9 mouse cellular contexts compared by ENCODE assay signal in the genomic region with DNA sequence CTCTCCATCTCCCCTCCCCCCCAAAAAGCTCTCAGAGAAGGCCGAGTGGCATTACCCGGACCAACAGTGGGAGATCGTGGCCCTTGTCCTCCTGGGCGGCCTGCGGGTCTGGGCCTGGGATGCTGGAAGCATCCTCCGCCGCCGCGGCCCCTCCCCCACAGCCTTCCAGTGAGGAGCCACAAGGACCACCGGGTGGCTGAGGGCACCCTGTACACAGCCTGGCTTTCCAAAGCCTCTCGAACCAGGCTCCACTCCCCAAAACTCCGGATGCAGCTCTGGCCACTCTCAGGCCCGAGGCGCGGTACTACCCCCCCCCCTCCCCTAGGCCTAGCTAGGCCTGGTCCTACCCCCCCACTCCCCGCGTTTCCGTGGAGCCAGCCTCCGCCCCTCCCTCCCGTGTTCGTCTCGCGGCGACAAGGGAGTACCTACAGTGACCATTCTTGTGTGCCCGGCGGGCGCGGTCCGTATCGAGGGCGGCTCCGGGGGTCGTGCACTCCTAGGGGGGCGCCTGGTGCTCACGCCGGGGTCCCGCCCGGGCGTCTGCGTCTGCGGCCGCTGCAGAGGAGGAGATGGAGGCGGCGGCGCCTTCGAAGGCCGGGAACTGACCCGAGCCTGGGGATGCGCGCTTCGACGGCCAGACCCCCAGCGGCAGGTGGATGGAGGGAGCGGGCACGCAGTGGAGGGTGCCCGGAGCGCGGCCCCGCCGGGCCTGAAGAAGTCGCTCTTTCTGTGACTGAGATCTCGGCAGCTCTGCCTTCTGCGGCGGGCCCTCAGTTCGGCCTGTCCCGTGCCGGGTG. TPM values are rescaled to one million over a fixed set of nuclear protein-coding genes. Genes with fewer than 3 reads are reported as not detected.
DNase-seq lines count a peak whose midpoint lies in the region; ATAC-seq and TF ChIP-seq lines count a peak whose summit lies in the region.
"Had no signal": no experiment of that assay in that cellular context is flagged by ENCODE, and none has a peak within 500 bp of the region (broad histone marks: within the 10 kb centered on the region; RNA-seq: fewer than 3 reads in every experiment).

No protein-coding gene starts in this region.

- TF ChIP-seq CTCF in lung, postnatal 0 days (IDR thresholded peaks at IDR 0.05) = no peak

- H3K9ac ChIP-seq in lung, postnatal 0 days (replicated peaks; ENCODE audit: low read depth) = no peak overlapping the region
- peak overlapping the region; percentile 96 for H3K9ac ChIP-seq in midbrain, embryonic 13.5 days (replicated peaks)

- DNase-seq in embryo, embryonic 10.5 days (ENCODE audit: low spot score) = peak; percentile 39
- DNase-seq in embryo, embryonic 10 days (ENCODE audit: low spot score) = no peak
- DNase-seq in lung, postnatal 0 days (ENCODE audit: low spot score) = no peak
- no peak for DNase-seq in lung, postnatal 25 days (ENCODE audit: low spot score)
- DNase-seq in hindbrain, embryonic 10.5 days (ENCODE audit: low spot score) = no peak
- no peak for DNase-seq in gastrocnemius, adult 8-10 months (ENCODE audit: low spot score in 2 of 2)
- DNase-seq in adrenal gland, adult 18-20 months (ENCODE audit: low spot score in 2 of 2) = no peak

- no peak for ATAC-seq in lung, postnatal 0 days
- ATAC-seq in midbrain, embryonic 13.5 days = peak; percentile 30

- peaks cover 47% of the 10 kb centered on the region for H3K27me3 ChIP-seq in lung, postnatal 0 days (replicated peaks; ENCODE audit: insufficient read depth, low read length)
- H3K27me3 ChIP-seq in hindbrain, embryonic 10.5 days (ENCODE audit: insufficient read depth, poor library complexity, severe bottlenecking) = peaks cover 68% of the 10 kb centered on the region
- peaks cover 7% of the 10 kb centered on the region; the same call in 1 of the 2 replicates for H3K27me3 ChIP-seq in midbrain, embryonic 13.5 days

- no peaks in the 10 kb centered on the region for H3K9me3 ChIP-seq in lung, postnatal 0 days (ENCODE audit: low read length)
- no peaks in the 10 kb centered on the region for H3K9me3 ChIP-seq in hindbrain, embryonic 10.5 days
- H3K9me3 ChIP-seq in midbrain, embryonic 13.5 days = no peaks in the 10 kb centered on the region

- peak overlapping the region; percentile 25 for H3K4me3 ChIP-seq in lung, postnatal 0 days (ENCODE audit: low read depth, low read length)
- peak overlapping the region; percentile 84 for H3K4me3 ChIP-seq in hindbrain, embryonic 10.5 days
- peak overlapping the region; percentile 99 for H3K4me3 ChIP-seq in midbrain, embryonic 13.5 days (replicated peaks)

- TF ChIP-seq EP300 in lung, postnatal 0 days (IDR thresholded peaks at IDR 0.05) = no peak

- WGBS in lung, postnatal 0 days = 5% methylated on average over 39 of the region's 67 CpGs
- WGBS in hindbrain, embryonic 10.5 days = 1% methylated on average over 66 of the region's 67 CpGs
- under 1% methylated on average over 61 of the region's 67 CpGs for WGBS in midbrain, embryonic 13.5 days

- peaks cover 3% of the 10 kb centered on the region; the same call in 1 of the 2 replicates for H3K4me1 ChIP-seq in lung, postnatal 0 days (ENCODE audit: insufficient read depth, low read depth, low read length)
- H3K4me1 ChIP-seq in hindbrain, embryonic 10.5 days (replicated peaks) = peaks cover 71% of the 10 kb centered on the region
- H3K4me1 ChIP-seq in midbrain, embryonic 13.5 days (replicated peaks) = peaks cover 51% of the 10 kb centered on the region

- no peak overlapping the region for H3K27ac ChIP-seq in lung, postnatal 0 days (ENCODE audit: low read length)
- H3K27ac ChIP-seq in hindbrain, embryonic 10.5 days = peak overlapping the region; percentile 94
- H3K27ac ChIP-seq in midbrain, embryonic 13.5 days = peak overlapping the region; percentile 94

- H3K4me2 ChIP-seq in lung, postnatal 0 days (replicated peaks; ENCODE audit: low read depth, low read length) = peak overlapping the region; percentile 48
- H3K4me2 ChIP-seq in midbrain, embryonic 13.5 days (replicated peaks) = peak overlapping the region; percentile 83

- no peaks in the 10 kb centered on the region for H3K36me3 ChIP-seq in lung, postnatal 0 days (ENCODE audit: insufficient read depth, low read length)
- no peaks in the 10 kb centered on the region; the same call in 1 of the 2 replicates for H3K36me3 ChIP-seq in hindbrain, embryonic 10.5 days
- H3K36me3 ChIP-seq in midbrain, embryonic 13.5 days = no peaks in the 10 kb centered on the region; the same call in 1 of the 2 replicates

RNA-seq across cellular contexts. Expression of gene Elavl3, which starts 0.5 kb away (rescaled TPM):
- polyA plus RNA-seq in lung, postnatal 0 days (2015; fragmentation: Nextera tagmentation; extraction: Ambion mirVana) = 0.04 TPM in 1 of 2 replicates, not detected in the other
- 22.7 and 57.1 TPM in 2 replicates for polyA plus RNA-seq in hindbrain, embryonic 10.5 days (2016; fragmentation: Nextera tagmentation; extraction: Ambion mirVana)
- polyA plus RNA-seq in midbrain, embryonic 13.5 days (2015; fragmentation: Nextera tagmentation; extraction: Ambion mirVana) = 84.4 and 89.4 TPM in 2 replicates
- under 1 TPM in 1 of 4 experiments, not detected in 3; 0.08 TPM for total RNA-seq in gastrocnemius, adult 8-10 months (2022)
- 1 to 10 TPM; 2.7 to 2.8 TPM for total RNA-seq in adrenal gland, adult 18-20 months (2021)

RNA-seq across cellular contexts. Expression of gene Gm49318, which starts 19.7 kb away (rescaled TPM):
- polyA plus RNA-seq in lung, postnatal 0 days (2015; fragmentation: Nextera tagmentation; extraction: Ambion mirVana) = not detected in 2 replicates
- not detected in 2 replicates for polyA plus RNA-seq in hindbrain, embryonic 10.5 days (2016; fragmentation: Nextera tagmentation; extraction: Ambion mirVana)
- not detected in 2 replicates for polyA plus RNA-seq in midbrain, embryonic 13.5 days (2015; fragmentation: Nextera tagmentation; extraction: Ambion mirVana)
- not detected for total RNA-seq in gastrocnemius, adult 8-10 months (2022)
- under 1 TPM in 1 of 2 experiments, not detected in 1; 0.61 TPM for total RNA-seq in adrenal gland, adult 18-20 months (2021)
- polyA plus RNA-seq: C2C12 had no signal

RNA-seq across cellular contexts. Expression of gene Zfp653, which starts 19.8 kb away (rescaled TPM):
- polyA plus RNA-seq in lung, postnatal 0 days (2015; fragmentation: Nextera tagmentation; extraction: Ambion mirVana) = 8.8 and 8.9 TPM in 2 replicates
- 11.1 and 15.4 TPM in 2 replicates for polyA plus RNA-seq in hindbrain, embryonic 10.5 days (2016; fragmentation: Nextera tagmentation; extraction: Ambion mirVana)
- 17.7 and 19.8 TPM in 2 replicates for polyA plus RNA-seq in midbrain, embryonic 13.5 days (2015; fragmentation: Nextera tagmentation; extraction: Ambion mirVana)
- 1 to 10 TPM; 3.2 to 5.8 (median 4.1) TPM for total RNA-seq in gastrocnemius, adult 8-10 months (2022)
- total RNA-seq in adrenal gland, adult 18-20 months (2021) = 1 to 10 TPM; 8.4 to 8.7 TPM

RNA-seq across cellular contexts. Expression of gene Ecsit, which starts 33.9 kb away (rescaled TPM):
- 21.3 and 21.9 TPM in 2 replicates for polyA plus RNA-seq in lung, postnatal 0 days (2015; fragmentation: Nextera tagmentation; extraction: Ambion mirVana)
- 42.6 and 45.5 TPM in 2 replicates for polyA plus RNA-seq in hindbrain, embryonic 10.5 days (2016; fragmentation: Nextera tagmentation; extraction: Ambion mirVana)
- 44.3 and 50.3 TPM in 2 replicates for polyA plus RNA-seq in midbrain, embryonic 13.5 days (2015; fragmentation: Nextera tagmentation; extraction: Ambion mirVana)
- 100 to 1,000 TPM in 1 of 4 experiments, 10 to 100 TPM in 3; 79.8 to 101 (median 93.0) TPM for total RNA-seq in gastrocnemius, adult 8-10 months (2022)
- total RNA-seq in adrenal gland, adult 18-20 months (2021) = 10 to 100 TPM; 49.0 to 64.4 TPM

RNA-seq across cellular contexts. Expression of gene Cnn1, which starts 47.7 kb away (rescaled TPM):
- polyA plus RNA-seq in lung, postnatal 0 days (2015; fragmentation: Nextera tagmentation; extraction: Ambion mirVana) = 43.7 and 64.8 TPM in 2 replicates
- 2.4 TPM in 2 replicates for polyA plus RNA-seq in hindbrain, embryonic 10.5 days (2016; fragmentation: Nextera tagmentation; extraction: Ambion mirVana)
- polyA plus RNA-seq in midbrain, embryonic 13.5 days (2015; fragmentation: Nextera tagmentation; extraction: Ambion mirVana) = 1.7 and 2.0 TPM in 2 replicates
- 1 to 10 TPM; 1.7 to 4.9 (median 2.1) TPM for total RNA-seq in gastrocnemius, adult 8-10 months (2022)
- 1 to 10 TPM in 1 of 2 experiments, under 1 TPM in 1; 0.99 to 2.7 TPM for total RNA-seq in adrenal gland, adult 18-20 months (2021)

Comparison
In these comparisons a context has a peak if more than half of its experiments do, and no peak if none do; other contexts are left out.
1. H3K4me3 ChIP-seq: peak in every context shown above with its lines; median percentile 99 in midbrain, embryonic 13.5 days; 84 in hindbrain, embryonic 10.5 days; 25 in lung, postnatal 0 days.
2. RNA of gene Elavl3, which starts 0.5 kb away (polyA plus RNA-seq): 84.4 to 89.4 TPM in midbrain, embryonic 13.5 days and 22.7 to 57.1 TPM in hindbrain, embryonic 10.5 days; 0.04 TPM in lung, postnatal 0 days; every median in the first group is over 10 times any median in the second.